Mouse (Mus musculus): Measurements from ENCODE around the gene Cnpy3. TPM values are rescaled to one million over a fixed set of nuclear protein-coding genes. Genes with fewer than 3 reads are reported as not detected.
"Not testable (repeated sequence)": the region's sequence is repeated elsewhere in the genome, so short reads cannot be mapped to it uniquely, and the experiment has no call there.

Gene Cnpy3
- polyA plus RNA-seq, 1 experiment from 2014 or later: 62.6 TPM

- H3K4me2 ChIP-seq (ENCODE audit: low read depth, low read length): peak overlapping the region; percentile 84
- no peaks in the 10 kb centered on the region for H3K27me3 ChIP-seq (replicated peaks; ENCODE audit: control insufficient read depth, insufficient read depth, low read length)
- ATAC-seq (ENCODE audit: low read depth) (peak; percentile 21), DNase-seq (ENCODE audit: low spot score) (no peak)
- no peaks in the 10 kb centered on the region for H3K4me1 ChIP-seq (ENCODE audit: control insufficient read depth, insufficient read depth, low read length)
- WGBS: 4% methylated on average over 5 of the region's 5 CpGs
- H3K36me3 ChIP-seq (ENCODE audit: control insufficient read depth, insufficient read depth, low read length): peaks cover 26% of the 10 kb centered on the region
- H3K9me3 ChIP-seq (ENCODE audit: control insufficient read depth, low read length): no peaks in the 10 kb centered on the region
- peak overlapping the region; percentile 78 for H3K27ac ChIP-seq (replicated peaks; ENCODE audit: low read depth, low read length)
- peak overlapping the region; percentile 88 for H3K4me3 ChIP-seq (ENCODE audit: low read depth, low read length)
- H3K9ac ChIP-seq (ENCODE audit: low read depth, low read length): peak overlapping the region; percentile 83
Measured at GRCm38 (mm10) chr17:46772038-46772403, 20.0 kb upstream of the Cnpy3 start.

DNA sequence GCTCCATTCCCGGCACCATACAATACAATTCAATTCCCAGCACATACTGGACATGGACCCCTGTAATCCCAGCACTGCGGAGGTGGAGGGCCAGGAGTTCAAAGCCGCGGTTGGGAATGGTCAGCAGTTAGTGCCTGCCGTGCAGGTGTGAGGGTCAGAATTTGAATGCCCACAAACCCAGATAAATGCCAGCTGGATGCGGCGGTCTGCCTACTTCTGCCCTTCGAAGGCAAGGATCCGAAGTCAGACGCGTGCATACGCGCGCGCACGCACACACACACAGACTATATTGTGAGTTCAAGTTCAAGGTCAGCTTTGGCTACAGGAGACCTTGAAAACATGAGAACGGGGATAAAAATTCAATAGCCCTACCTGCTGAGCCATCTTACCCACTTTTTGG is 19.6 kb upstream of the Cnpy3 start:
- no peak for ATAC-seq (ENCODE audit: low read depth)
- WGBS: 68% methylated on average over 17 of the region's 17 CpGs
- H3K27ac ChIP-seq (replicated peaks; ENCODE audit: low read depth, low read length): peak overlapping the region; percentile 78
- H3K9me3 ChIP-seq (ENCODE audit: control insufficient read depth, low read length): no peaks in the 10 kb centered on the region
- no peak for DNase-seq (ENCODE audit: low spot score)
- H3K4me1 ChIP-seq (ENCODE audit: control insufficient read depth, insufficient read depth, low read length): no peaks in the 10 kb centered on the region
- H3K4me2 ChIP-seq (ENCODE audit: low read depth, low read length): peak overlapping the region; percentile 84
- peak overlapping the region; percentile 88 for H3K4me3 ChIP-seq (ENCODE audit: low read depth, low read length)
- peaks cover 22% of the 10 kb centered on the region for H3K36me3 ChIP-seq (ENCODE audit: control insufficient read depth, insufficient read depth, low read length)
- H3K9ac ChIP-seq (ENCODE audit: low read depth, low read length): peak overlapping the region; percentile 83
- H3K27me3 ChIP-seq (replicated peaks; ENCODE audit: control insufficient read depth, insufficient read depth, low read length): no peaks in the 10 kb centered on the region

DNA sequence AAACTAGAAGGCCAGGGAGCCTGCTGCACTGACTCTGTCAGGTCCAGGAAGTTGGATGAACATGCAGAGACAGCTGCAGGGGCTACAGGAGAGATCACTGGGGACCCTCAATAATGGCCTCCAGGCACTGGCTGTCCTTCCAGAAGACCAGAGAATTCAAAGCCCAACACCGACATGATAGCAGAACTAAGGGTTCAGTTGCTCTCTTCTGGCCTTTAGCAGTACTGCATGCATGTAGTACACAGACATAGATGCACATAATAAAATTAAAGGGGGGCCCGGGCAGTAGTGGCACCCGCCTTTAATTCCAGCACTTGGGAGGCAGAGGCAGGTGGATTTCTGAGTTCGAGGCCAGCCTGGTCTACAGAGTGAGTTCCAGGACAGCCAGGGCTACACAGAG is 19.0 kb upstream of the Cnpy3 start:
- ATAC-seq (ENCODE audit: low read depth) (no peak), DNase-seq (ENCODE audit: low spot score) (no peak)
- Histone ChIP-seq H3K27ac (replicated peaks; ENCODE audit: low read depth, low read length) (no peak overlapping the region), H3K36me3 (ENCODE audit: control insufficient read depth, insufficient read depth, low read length) (peaks cover 16% of the 10 kb centered on the region), H3K9me3 (ENCODE audit: control insufficient read depth, low read length) (no peaks in the 10 kb centered on the region), H3K4me1 (ENCODE audit: control insufficient read depth, insufficient read depth, low read length) (no peaks in the 10 kb centered on the region), H3K4me3 (ENCODE audit: low read depth, low read length) (no peak overlapping the region), H3K4me2 (ENCODE audit: low read depth, low read length) (no peak overlapping the region), H3K9ac (ENCODE audit: low read depth, low read length) (no peak overlapping the region), H3K27me3 (replicated peaks; ENCODE audit: control insufficient read depth, insufficient read depth, low read length) (no peaks in the 10 kb centered on the region)
- 77% methylated on average over 4 of the region's 4 CpGs for WGBS

- no peak overlapping the region for H3K4me3 ChIP-seq (ENCODE audit: low read depth, low read length)
- no peaks in the 10 kb centered on the region for H3K27me3 ChIP-seq (replicated peaks; ENCODE audit: control insufficient read depth, insufficient read depth, low read length)
- ATAC-seq (ENCODE audit: low read depth) (no peak), DNase-seq (ENCODE audit: low spot score) (no peak)
- H3K4me1 ChIP-seq (ENCODE audit: control insufficient read depth, insufficient read depth, low read length): no peaks in the 10 kb centered on the region
- H3K9me3 ChIP-seq (ENCODE audit: control insufficient read depth, low read length): no peaks in the 10 kb centered on the region
- H3K36me3 ChIP-seq (ENCODE audit: control insufficient read depth, insufficient read depth, low read length): peaks cover 12% of the 10 kb centered on the region
- 84% methylated on average over 11 of the region's 11 CpGs for WGBS
- no peak overlapping the region for H3K27ac ChIP-seq (replicated peaks; ENCODE audit: low read depth, low read length)
- H3K9ac ChIP-seq (ENCODE audit: low read depth, low read length): no peak overlapping the region
- H3K4me2 ChIP-seq (ENCODE audit: low read depth, low read length): no peak overlapping the region
Measured at GRCm38 (mm10) chr17:46770546-46770945, 18.5 kb upstream of the Cnpy3 start.

DNA sequence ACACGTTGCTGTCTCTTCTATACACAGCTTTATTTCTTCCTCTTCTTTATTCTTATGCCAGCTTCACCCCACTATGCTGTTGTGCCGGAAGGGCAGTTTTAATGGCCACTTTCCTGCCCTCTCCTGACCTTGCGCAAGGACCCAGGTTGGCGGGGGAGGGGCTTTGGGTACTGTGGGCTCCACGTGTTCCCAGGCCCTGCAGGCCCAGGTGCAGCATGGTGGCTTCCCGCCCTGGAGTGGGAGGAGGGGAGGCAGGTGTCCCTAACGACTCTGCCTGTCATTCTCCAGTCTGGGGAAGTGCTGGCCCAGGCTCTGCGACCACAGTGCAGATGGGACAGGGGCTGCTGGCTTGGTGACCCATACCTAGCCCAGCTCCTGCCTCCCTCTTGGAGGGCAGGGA is 15.9 kb upstream of the Cnpy3 start:
- H3K4me3 ChIP-seq (ENCODE audit: low read depth, low read length): no peak overlapping the region
- no peaks in the 10 kb centered on the region for H3K36me3 ChIP-seq (ENCODE audit: control insufficient read depth, insufficient read depth, low read length)
- no peaks in the 10 kb centered on the region for H3K27me3 ChIP-seq (replicated peaks; ENCODE audit: control insufficient read depth, insufficient read depth, low read length)
- ATAC-seq (ENCODE audit: low read depth): no peak
- no peak overlapping the region for H3K27ac ChIP-seq (replicated peaks; ENCODE audit: low read depth, low read length)
- no peaks in the 10 kb centered on the region for H3K9me3 ChIP-seq (ENCODE audit: control insufficient read depth, low read length)
- H3K9ac ChIP-seq (ENCODE audit: low read depth, low read length): peak overlapping the region; percentile 34; the same call in 1 of the 2 replicates
- no peak overlapping the region for H3K4me2 ChIP-seq (ENCODE audit: low read depth, low read length)
- 53% methylated on average over 7 of the region's 8 CpGs for WGBS
- no peaks in the 10 kb centered on the region for H3K4me1 ChIP-seq (ENCODE audit: control insufficient read depth, insufficient read depth, low read length)
- DNase-seq (ENCODE audit: low spot score): no peak

GRCm38 (mm10) chr17:46764916-46765315 is 12.9 kb upstream of the Cnpy3 start:
- not testable (repeated sequence) for H3K36me3 ChIP-seq (ENCODE audit: control insufficient read depth, insufficient read depth, low read length); H3K9me3 ChIP-seq (ENCODE audit: control insufficient read depth, low read length); ATAC-seq (ENCODE audit: low read depth); H3K27ac ChIP-seq (replicated peaks; ENCODE audit: low read depth, low read length); H3K4me3 ChIP-seq (ENCODE audit: low read depth, low read length); H3K4me2 ChIP-seq (ENCODE audit: low read depth, low read length); H3K27me3 ChIP-seq (replicated peaks; ENCODE audit: control insufficient read depth, insufficient read depth, low read length); H3K4me1 ChIP-seq (ENCODE audit: control insufficient read depth, insufficient read depth, low read length); H3K9ac ChIP-seq (ENCODE audit: low read depth, low read length); DNase-seq (ENCODE audit: low spot score)
- WGBS: 59% methylated on average over 8 of the region's 9 CpGs

GRCm38 (mm10) chr17:46763544-46763943 is 11.5 kb upstream of the Cnpy3 start, which contains the start of gene Ptcra:
Ptcra (minus strand) TSS chr17:46763712.
- no peaks in the 10 kb centered on the region for H3K36me3 ChIP-seq (ENCODE audit: control insufficient read depth, insufficient read depth, low read length)
- no peaks in the 10 kb centered on the region for H3K27me3 ChIP-seq (replicated peaks; ENCODE audit: control insufficient read depth, insufficient read depth, low read length)
- H3K4me3 ChIP-seq (ENCODE audit: low read depth, low read length): no peak within 1 kb of the TSS
- no peaks in the 10 kb centered on the region for H3K4me1 ChIP-seq (ENCODE audit: control insufficient read depth, insufficient read depth, low read length)
- ATAC-seq (ENCODE audit: low read depth) (no peak), DNase-seq (ENCODE audit: low spot score) (no peak)
- no peak within 1 kb of the TSS for H3K4me2 ChIP-seq (ENCODE audit: low read depth, low read length)
- 80% methylated on average over 1 of the region's 2 CpGs for WGBS
- H3K9me3 ChIP-seq (ENCODE audit: control insufficient read depth, low read length): no peaks in the 10 kb centered on the region
- no peak within 1 kb of the TSS for H3K9ac ChIP-seq (ENCODE audit: low read depth, low read length)
- H3K27ac ChIP-seq (replicated peaks; ENCODE audit: low read depth, low read length): no peak within 1 kb of the TSS

DNA sequence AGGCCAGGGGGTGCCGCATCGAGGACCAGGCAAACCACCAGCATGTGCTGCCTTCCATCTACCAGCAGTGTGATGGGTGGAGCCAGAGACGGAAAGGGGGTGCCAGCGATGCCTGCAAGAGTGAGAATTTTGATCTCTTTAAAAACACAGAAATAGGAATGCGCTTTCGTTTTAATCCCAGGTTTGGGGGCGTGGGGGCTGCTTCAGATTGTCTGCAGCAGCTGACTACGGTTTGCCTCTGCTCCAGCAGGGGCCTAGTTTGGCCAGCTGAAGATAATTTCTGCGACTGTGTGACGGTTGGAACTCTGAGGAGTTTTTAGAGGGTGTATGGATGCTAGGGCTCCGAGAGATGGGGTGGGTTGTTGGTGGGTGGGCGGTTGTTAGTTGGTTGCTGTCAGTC is 6.7 kb upstream of the Cnpy3 start:
- no peak overlapping the region for H3K4me3 ChIP-seq (ENCODE audit: low read depth, low read length)
- H3K27me3 ChIP-seq (replicated peaks; ENCODE audit: control insufficient read depth, insufficient read depth, low read length): no peaks in the 10 kb centered on the region
- no peaks in the 10 kb centered on the region for H3K4me1 ChIP-seq (ENCODE audit: control insufficient read depth, insufficient read depth, low read length)
- H3K36me3 ChIP-seq (ENCODE audit: control insufficient read depth, insufficient read depth, low read length): no peaks in the 10 kb centered on the region
- no peaks in the 10 kb centered on the region for H3K9me3 ChIP-seq (ENCODE audit: control insufficient read depth, low read length)
- no peak for ATAC-seq (ENCODE audit: low read depth)
- 72% methylated on average over 12 of the region's 12 CpGs for WGBS
- no peak for DNase-seq (ENCODE audit: low spot score)
- no peak overlapping the region for H3K4me2 ChIP-seq (ENCODE audit: low read depth, low read length)
- no peak overlapping the region for H3K27ac ChIP-seq (replicated peaks; ENCODE audit: low read depth, low read length)
- H3K9ac ChIP-seq (ENCODE audit: low read depth, low read length): no peak overlapping the region; the same call in 1 of the 2 replicates

- Histone ChIP-seq H3K4me2 (ENCODE audit: low read depth, low read length) (peak overlapping the region; percentile 80), H3K36me3 (ENCODE audit: control insufficient read depth, insufficient read depth, low read length) (peaks cover 4% of the 10 kb centered on the region; the same call in 1 of the 2 replicates), H3K9me3 (ENCODE audit: control insufficient read depth, low read length) (no peaks in the 10 kb centered on the region), H3K27ac (replicated peaks; ENCODE audit: low read depth, low read length) (peak overlapping the region; percentile 77), H3K4me1 (ENCODE audit: control insufficient read depth, insufficient read depth, low read length) (peaks cover 9% of the 10 kb centered on the region; the same call in 1 of the 2 replicates), H3K4me3 (ENCODE audit: low read depth, low read length) (peak overlapping the region; percentile 74), H3K27me3 (replicated peaks; ENCODE audit: control insufficient read depth, insufficient read depth, low read length) (no peaks in the 10 kb centered on the region), H3K9ac (ENCODE audit: low read depth, low read length) (peak overlapping the region; percentile 78)
- ATAC-seq (ENCODE audit: low read depth): peak; percentile 16
- peak; percentile 71 for DNase-seq (ENCODE audit: low spot score)
- WGBS: 19% methylated on average over 16 of the region's 16 CpGs
Measured at GRCm38 (mm10) chr17:46751056-46751793, 789 bp downstream of the Cnpy3 start.
